Mouse (Mus musculus): ENCODE data around the gene Nprl2. TPM values are rescaled to one million over a fixed set of nuclear protein-coding genes. Genes with fewer than 3 reads are reported as not detected.
"Not testable (repeated sequence)": the region's sequence is repeated elsewhere in the genome, so short reads cannot be mapped to it uniquely, and the experiment has no call there.

Nprl2 gene
- polyA plus RNA-seq, 1 experiment from 2014 or later, result 40.4 TPM

DNA sequence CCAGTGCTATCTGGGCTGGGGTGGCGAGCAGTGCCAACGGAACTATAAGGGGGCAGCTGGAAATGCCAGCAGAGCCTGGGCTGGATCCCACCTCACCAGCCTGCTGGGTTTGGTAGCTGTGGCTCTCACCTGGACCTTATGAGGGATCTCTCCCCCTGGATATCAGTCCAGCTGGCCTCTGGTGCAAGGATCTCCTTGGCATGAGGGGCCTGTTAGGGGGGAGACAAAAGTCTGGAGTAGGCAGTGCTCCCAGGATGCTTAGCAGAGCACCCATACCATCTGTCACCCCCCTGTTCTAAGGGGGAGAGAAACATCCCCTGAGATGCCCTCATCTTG, 30.3 kb downstream of the Nprl2 start:
- H3K4me1 ChIP-seq, result peaks cover 54% of the 10 kb centered on the region

DNA sequence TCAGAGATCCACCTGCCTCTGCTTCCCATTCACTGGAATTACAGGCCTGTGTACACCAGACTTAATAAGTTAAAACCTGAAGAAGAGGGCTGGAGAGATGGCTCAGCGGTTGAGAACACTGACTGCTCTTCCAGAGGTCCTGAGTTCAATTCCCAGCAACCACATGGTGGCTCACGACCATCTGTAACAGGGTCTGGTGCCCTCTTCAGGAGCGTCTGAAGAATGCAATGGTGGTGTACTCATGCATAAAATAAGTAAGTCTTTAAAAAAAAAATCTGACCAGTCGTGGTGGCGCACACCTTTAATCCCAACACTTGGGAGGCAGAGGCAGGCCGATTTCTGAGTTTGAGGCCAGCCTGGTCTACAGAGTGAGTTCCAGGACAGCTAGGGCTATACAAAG, 31.7 kb downstream of the Nprl2 start:
- not testable (repeated sequence) for H3K27me3 ChIP-seq; H3K9me3 ChIP-seq; H3K9ac ChIP-seq; H3K4me3 ChIP-seq; ATAC-seq (ENCODE audit: insufficient number of reproducible peaks, low FRiP score, low TSS enrichment, low read depth); H3K4me2 ChIP-seq; H3K27ac ChIP-seq
- peaks cover 51% of the 10 kb centered on the region for H3K4me1 ChIP-seq
- peaks cover 37% of the 10 kb centered on the region for H3K36me3 ChIP-seq
- whole genome bisulfite sequencing, result 86% methylated on average over 6 of the region's 6 CpGs

More for the DNA sequence above, 30.3 kb downstream of the Nprl2 start:
- WGBS, result 93% methylated on average over 2 of the region's 2 CpGs
- H3K27ac ChIP-seq, result no peak overlapping the region
- ATAC-seq (ENCODE audit: insufficient number of reproducible peaks, low FRiP score, low TSS enrichment, low read depth), result no peak
- H3K9me3 ChIP-seq, result no peaks in the 10 kb centered on the region
- peaks cover 37% of the 10 kb centered on the region for H3K36me3 ChIP-seq
- no peak overlapping the region for H3K9ac ChIP-seq
- H3K4me2 ChIP-seq, result no peak overlapping the region
- no peak overlapping the region for H3K4me3 ChIP-seq
- H3K27me3 ChIP-seq, result no peaks in the 10 kb centered on the region

DNA sequence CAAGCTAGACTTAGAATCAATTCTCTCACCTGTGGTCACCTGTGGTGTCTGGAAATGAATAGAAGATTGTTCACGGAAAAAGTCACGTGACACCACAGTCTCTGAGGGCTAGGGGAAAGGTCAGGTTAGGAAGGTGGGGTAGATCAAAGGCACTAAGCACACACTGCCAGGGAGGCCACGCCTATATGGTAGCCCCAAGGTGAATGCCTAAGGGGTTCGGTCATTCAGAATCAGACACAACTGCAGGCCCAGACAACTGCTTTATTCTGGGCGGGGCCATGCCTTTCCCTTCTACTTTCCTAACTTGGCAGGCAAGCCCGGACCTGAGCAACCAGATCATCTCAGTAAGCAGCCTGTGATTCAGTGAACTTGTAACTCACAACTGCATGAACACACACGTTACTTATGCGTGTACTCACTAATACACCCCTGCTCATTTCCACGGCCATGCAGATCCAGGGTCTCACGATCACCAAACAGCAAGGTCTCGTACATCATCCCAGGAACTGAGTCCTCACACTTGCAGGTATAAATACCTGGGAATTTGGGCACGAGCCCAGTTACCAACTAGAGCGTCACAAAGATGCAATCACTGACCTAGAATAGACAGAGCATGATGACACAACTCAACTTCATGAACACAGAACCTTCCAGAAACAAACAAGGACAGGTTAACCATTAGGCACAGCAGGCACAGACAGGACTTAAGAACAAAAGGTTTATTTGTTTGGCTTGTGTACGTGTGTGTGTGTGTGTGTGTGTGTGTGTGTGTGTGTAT, 33.7 kb downstream of the Nprl2 start:
- Histone ChIP-seq H3K9me3 (no peaks in the 10 kb centered on the region), H3K9ac (no peak overlapping the region), H3K4me2 (0 out of 2 replicates have a peak overlapping the region, but pooled peaks have one; percentile 57), H3K27ac (peak overlapping the region; percentile 87), H3K36me3 (peaks cover 39% of the 10 kb centered on the region), H3K27me3 (no peaks in the 10 kb centered on the region), H3K4me1 (peaks cover 54% of the 10 kb centered on the region), H3K4me3 (0 out of 2 replicates have a peak overlapping the region, but pooled peaks have one; percentile 43)
- no peak for ATAC-seq (ENCODE audit: insufficient number of reproducible peaks, low FRiP score, low TSS enrichment, low read depth)
- 70% methylated on average over 14 of the region's 14 CpGs for WGBS

DNA sequence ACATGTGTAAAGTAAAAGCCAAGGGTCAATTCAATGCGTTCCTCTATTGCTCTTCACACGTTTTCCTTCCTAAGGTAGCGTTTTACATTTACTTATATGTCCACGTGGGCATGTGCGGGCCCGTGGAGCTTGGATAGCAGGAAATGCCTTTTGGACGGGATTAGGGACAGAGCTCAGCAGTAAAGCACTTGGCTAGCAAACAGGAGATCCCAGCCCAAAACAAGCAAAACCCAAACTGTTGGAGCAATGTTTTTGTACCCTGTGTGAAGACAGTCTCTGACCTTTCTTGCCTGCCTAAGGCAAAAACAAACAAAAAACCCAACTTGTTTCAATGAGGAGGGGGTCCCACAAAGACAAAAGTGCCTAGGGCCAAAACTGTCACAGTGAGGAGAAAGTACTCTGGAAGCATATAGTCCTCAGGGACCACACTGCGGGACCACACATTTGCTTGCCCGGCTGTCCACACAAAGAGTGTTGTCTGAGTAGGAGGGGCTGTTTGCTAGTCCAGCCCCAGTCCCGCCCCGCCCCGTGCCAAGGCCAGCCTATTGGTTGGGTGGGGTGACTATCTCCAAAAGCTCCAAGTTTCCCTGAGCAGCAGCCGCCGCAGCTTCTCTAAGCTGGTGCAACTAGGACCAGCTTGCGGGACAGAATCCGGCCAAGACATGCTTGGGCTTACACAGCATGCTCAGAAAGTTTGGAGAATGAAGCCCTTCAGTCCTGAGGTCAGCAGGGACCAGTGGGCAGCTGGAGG, 34.5 kb downstream of the Nprl2 start, which contains the start of gene Hyal1:
Hyal1 (plus strand) TSS at position 571 of the 751 bp plus-strand sequence.
- 17% methylated on average over 16 of the region's 16 CpGs for WGBS
- peak; percentile 60; the same call in 1 of the 2 replicates for ATAC-seq (ENCODE audit: insufficient number of reproducible peaks, low FRiP score, low TSS enrichment, low read depth)
- Histone ChIP-seq H3K27ac (peak within 1 kb of the TSS; percentile 87), H3K9me3 (no peaks in the 10 kb centered on the region), H3K27me3 (no peaks in the 10 kb centered on the region), H3K4me1 (peaks cover 50% of the 10 kb centered on the region), H3K4me2 (peak within 1 kb of the TSS; percentile 57), H3K4me3 (peak within 1 kb of the TSS; percentile 43), H3K36me3 (peaks cover 32% of the 10 kb centered on the region), H3K9ac (peak within 1 kb of the TSS; percentile 40; the same call in 1 of the 2 replicates)

DNA sequence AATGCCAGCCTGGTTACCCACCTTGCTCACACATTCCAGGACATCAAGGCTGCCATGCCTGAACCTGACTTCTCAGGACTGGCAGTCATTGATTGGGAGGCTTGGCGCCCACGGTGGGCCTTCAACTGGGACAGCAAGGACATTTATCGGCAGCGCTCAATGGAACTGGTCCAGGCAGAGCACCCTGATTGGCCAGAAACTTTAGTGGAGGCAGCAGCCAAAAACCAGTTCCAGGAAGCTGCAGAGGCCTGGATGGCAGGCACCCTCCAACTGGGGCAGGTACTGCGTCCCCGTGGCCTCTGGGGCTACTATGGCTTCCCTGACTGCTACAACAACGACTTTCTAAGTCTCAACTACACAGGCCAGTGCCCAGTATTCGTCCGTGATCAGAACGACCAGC, 35.8 kb downstream of the Nprl2 start:
- no peak for ATAC-seq (ENCODE audit: insufficient number of reproducible peaks, low FRiP score, low TSS enrichment, low read depth)
- H3K27ac ChIP-seq, result no peak overlapping the region
- peaks cover 55% of the 10 kb centered on the region for H3K4me1 ChIP-seq
- 0 out of 2 replicates have a peak overlapping the region, but pooled peaks have one; percentile 6 for H3K4me2 ChIP-seq
- no peak overlapping the region for H3K4me3 ChIP-seq
- no peaks in the 10 kb centered on the region for H3K27me3 ChIP-seq
- no peaks in the 10 kb centered on the region for H3K9me3 ChIP-seq
- WGBS, result 93% methylated on average over 10 of the region's 10 CpGs
- H3K9ac ChIP-seq, result no peak overlapping the region
- peaks cover 23% of the 10 kb centered on the region for H3K36me3 ChIP-seq

DNA sequence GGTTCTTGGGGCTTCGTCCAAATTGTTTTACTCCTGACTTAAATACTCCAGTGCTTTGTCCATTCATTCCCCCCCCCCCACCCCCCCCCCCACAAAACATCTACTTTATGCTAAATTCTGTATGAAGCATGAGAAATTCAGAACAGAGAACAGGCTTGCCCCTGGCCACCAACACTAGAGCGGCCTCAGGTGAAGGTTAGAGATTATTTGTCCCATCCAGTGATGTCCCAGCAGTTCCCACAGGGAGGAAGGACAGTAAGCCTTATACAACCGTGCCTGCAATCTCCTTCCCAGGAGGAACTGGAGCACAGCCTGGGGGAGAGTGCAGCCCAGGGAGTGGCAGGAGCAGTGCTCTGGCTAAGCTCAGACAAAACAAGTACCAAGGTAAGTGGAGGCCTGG, 36.6 kb downstream of the Nprl2 start, which contains the start of gene Naa80:
Naa80 (plus strand) TSS at position 301 of the 400 bp plus-strand sequence.
- H3K9ac ChIP-seq, result no peak within 1 kb of the TSS
- peak within 1 kb of the TSS; percentile 96 for H3K27ac ChIP-seq
- H3K4me3 ChIP-seq, result no peak within 1 kb of the TSS
- no peaks in the 10 kb centered on the region for H3K27me3 ChIP-seq
- no peaks in the 10 kb centered on the region for H3K9me3 ChIP-seq
- H3K4me2 ChIP-seq, result peak within 1 kb of the TSS; percentile 70; the same call in 1 of the 2 replicates
- H3K4me1 ChIP-seq, result peaks cover 55% of the 10 kb centered on the region
- WGBS, result 78% methylated on average over 3 of the region's 3 CpGs
- no peak for ATAC-seq (ENCODE audit: insufficient number of reproducible peaks, low FRiP score, low TSS enrichment, low read depth)
- H3K36me3 ChIP-seq, result peaks cover 22% of the 10 kb centered on the region

DNA sequence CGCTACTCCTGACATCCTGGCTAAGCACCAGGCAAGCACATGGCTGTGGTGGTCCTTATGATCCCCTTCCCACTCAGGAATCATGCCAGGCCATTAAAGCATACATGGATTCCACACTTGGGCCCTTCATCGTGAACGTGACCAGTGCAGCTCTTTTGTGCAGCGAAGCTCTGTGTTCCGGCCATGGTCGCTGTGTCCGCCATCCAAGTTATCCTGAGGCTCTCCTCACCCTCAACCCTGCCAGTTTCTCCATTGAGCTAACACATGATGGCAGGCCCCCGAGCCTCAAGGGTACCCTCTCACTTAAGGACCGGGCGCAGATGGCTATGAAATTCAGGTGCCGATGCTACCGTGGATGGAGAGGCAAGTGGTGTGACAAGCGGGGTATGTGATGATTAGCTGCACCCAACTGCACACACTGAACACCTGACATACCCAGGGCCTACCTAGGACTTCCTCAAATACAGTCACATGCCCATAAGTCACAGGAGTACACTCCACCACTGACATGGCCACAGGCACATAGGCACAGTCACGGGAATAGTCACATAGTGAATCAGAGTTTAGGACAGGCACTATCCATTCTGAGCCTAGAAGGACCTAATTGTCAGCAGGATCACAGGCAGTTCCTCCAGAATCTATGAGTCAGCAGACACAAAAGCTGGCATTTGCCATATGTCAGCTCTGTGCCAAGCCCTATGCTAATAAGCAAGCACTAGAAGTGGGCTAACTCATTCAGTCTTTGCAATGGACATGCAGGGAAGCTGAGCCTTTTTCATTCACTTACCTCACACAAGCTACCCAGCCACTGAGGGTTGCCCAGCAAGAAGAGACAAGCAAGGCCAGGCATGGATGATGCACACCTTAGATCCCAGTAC, 37.2 kb downstream of the Nprl2 start:
- 91% methylated on average over 14 of the region's 14 CpGs for WGBS
- peaks cover 19% of the 10 kb centered on the region for H3K36me3 ChIP-seq
- H3K27ac ChIP-seq, result peak overlapping the region; percentile 96
- H3K9me3 ChIP-seq, result no peaks in the 10 kb centered on the region
- H3K4me2 ChIP-seq, result peak overlapping the region; percentile 70; the same call in 1 of the 2 replicates
- no peak overlapping the region for H3K9ac ChIP-seq
- ATAC-seq (ENCODE audit: insufficient number of reproducible peaks, low FRiP score, low TSS enrichment, low read depth), result no peak
- H3K4me3 ChIP-seq, result no peak overlapping the region
- H3K4me1 ChIP-seq, result peaks cover 55% of the 10 kb centered on the region
- no peaks in the 10 kb centered on the region for H3K27me3 ChIP-seq

DNA sequence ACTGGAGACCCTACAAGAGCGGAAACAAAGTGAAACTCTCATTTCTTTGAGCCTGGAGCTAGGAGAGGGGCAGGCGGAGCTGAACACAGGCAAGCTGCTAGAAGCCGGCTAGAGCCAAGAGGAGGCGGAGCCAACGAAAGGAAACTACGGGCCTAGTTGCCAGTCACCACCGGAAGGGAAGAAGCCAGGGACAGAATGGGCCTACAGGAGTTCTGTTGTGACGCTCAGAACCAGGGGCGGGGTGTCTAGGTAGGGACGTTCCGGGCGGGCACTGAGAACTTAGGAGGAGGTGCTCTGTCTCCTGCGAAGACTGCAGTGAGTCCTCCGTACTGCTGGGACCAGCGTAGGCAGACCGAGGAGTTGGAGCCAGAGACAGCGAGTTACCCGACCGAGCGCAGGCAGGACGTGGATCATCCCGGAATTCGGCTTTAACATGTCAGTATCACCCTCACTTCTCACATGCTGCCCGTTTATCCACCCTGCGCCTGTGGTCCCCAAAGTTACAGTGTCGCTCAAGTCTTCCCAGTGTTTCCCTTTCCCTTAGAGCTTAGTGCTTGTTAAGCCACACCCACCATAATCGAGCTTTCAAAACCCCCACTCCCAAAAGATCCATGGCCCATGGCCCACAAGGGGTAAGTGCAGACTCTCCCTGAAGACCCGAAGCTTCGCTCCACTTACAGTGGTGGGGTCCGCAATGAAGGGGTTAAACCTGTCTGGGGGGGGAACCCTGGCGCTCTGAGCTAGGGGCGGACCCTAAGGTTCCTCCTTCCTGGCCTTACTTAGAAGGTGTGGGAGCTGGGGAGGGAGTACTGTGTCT, 38.7 kb downstream of the Nprl2 start, which contains the start of gene Hyal3:
Hyal3 (plus strand) TSS at position 318 of the 817 bp plus-strand sequence.
- peak within 1 kb of the TSS; percentile 70 for H3K4me2 ChIP-seq
- H3K27me3 ChIP-seq, result no peaks in the 10 kb centered on the region
- peaks cover 13% of the 10 kb centered on the region for H3K36me3 ChIP-seq
- peak; percentile 73 for ATAC-seq (ENCODE audit: insufficient number of reproducible peaks, low FRiP score, low TSS enrichment, low read depth)
- peak within 1 kb of the TSS; percentile 96 for H3K27ac ChIP-seq
- H3K4me1 ChIP-seq, result peaks cover 53% of the 10 kb centered on the region
- peak within 1 kb of the TSS; percentile 60 for H3K4me3 ChIP-seq
- peak within 1 kb of the TSS; percentile 47 for H3K9ac ChIP-seq
- no peaks in the 10 kb centered on the region for H3K9me3 ChIP-seq
- under 1% methylated on average over 32 of the region's 32 CpGs for WGBS

DNA sequence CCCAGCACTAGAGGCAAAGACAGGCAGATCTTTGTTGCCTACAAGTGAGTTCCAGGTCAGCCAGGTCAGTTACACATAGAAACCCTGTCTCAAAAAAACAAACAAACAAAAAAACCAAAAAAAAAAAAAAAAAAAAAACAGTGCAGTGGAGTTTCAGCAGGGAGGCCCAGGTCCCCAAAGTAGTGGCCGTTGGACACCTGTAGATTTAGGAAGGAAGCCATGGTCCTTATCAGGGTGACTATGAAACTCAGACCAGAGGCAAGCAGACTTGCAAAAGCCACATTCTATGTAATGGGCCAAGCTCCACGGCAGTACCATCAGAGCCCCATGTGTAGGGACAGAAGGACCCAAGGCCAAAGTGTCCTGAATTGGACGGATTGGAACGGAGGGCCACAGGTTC, 39.6 kb downstream of the Nprl2 start:
- 64% methylated on average over 4 of the region's 4 CpGs for WGBS
- H3K4me3 ChIP-seq, result peak overlapping the region; percentile 60
- no peaks in the 10 kb centered on the region for H3K9me3 ChIP-seq
- H3K4me2 ChIP-seq, result peak overlapping the region; percentile 70
- peaks cover 45% of the 10 kb centered on the region for H3K4me1 ChIP-seq
- H3K27me3 ChIP-seq, result no peaks in the 10 kb centered on the region
- peak overlapping the region; percentile 47; the same call in 1 of the 2 replicates for H3K9ac ChIP-seq
- no peak for ATAC-seq (ENCODE audit: insufficient number of reproducible peaks, low FRiP score, low TSS enrichment, low read depth)
- H3K36me3 ChIP-seq, result peaks cover 13% of the 10 kb centered on the region
- peak overlapping the region; percentile 96 for H3K27ac ChIP-seq

DNA sequence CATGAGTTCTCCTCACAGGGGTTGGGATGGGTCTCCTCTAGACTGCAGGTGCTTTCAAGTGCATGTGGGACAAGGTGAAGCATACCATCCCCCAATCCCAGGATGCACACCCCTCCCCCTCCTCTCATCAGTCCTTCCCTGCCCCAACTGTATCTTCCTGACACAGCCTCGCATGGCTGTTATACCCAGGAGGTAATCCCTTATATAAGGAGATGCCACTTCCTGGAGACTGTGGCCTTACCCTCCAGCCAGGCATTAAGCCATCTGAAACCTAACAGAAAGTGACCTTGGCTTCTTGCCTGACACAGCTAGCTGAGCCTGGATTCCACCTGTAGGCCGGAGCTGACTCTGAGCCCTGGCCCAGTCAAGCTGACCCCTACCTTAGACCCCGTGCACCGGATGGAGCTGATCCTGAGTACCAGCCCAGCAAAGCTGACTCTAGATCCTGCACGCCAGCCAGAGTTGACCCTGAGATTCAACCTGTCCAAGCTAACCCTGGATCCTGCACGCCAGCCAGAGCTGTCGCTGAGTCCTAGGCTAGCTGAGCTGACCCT, 40.6 kb downstream of the Nprl2 start:
- Histone ChIP-seq H3K4me1 (peaks cover 38% of the 10 kb centered on the region), H3K9ac (no peak overlapping the region), H3K27ac (no peak overlapping the region), H3K9me3 (no peaks in the 10 kb centered on the region), H3K27me3 (no peaks in the 10 kb centered on the region), H3K4me2 (no peak overlapping the region), H3K4me3 (no peak overlapping the region), H3K36me3 (peaks cover 13% of the 10 kb centered on the region)
- no peak for ATAC-seq (ENCODE audit: insufficient number of reproducible peaks, low FRiP score, low TSS enrichment, low read depth)
- WGBS, result 89% methylated on average over 7 of the region's 7 CpGs
